Mouse (Mus musculus) CH12.LX (cell line): ENCODE measurements around the gene Hk2.

Experiments used
- CHD2 ChIP-seq: IDR thresholded peaks from 2 replicates; pipeline ENCODE4 v1.6.1; 2011; ENCODE audit warnings: low read length, improper control_type of control experiment
- CTCF ChIP-seq, 2 experiments: IDR thresholded peaks in 1 of 2; conservative IDR thresholded peaks in 1 of 2; 2 replicates each; pipeline ENCODE4 v1.5.1; 2011 to 2012; ENCODE audit warnings: low read depth in 2 of 2, low read length in 2 of 2, improper control_type of control experiment in 1 of 2, inconsistent platforms in 1 of 2, mild to moderate bottlenecking in 1 of 2, moderate library complexity in 1 of 2
- EP300 ChIP-seq: IDR thresholded peaks from 2 replicates; pipeline ENCODE4 v1.6.1; 2011; ENCODE audit warnings: low read length, improper control_type of control experiment
- MAX ChIP-seq: IDR thresholded peaks from 2 replicates; pipeline ENCODE4 v1.6.1; 2011; ENCODE audit warnings: low read length, improper control_type of control experiment
- NELFE ChIP-seq: IDR thresholded peaks from 2 replicates; pipeline ENCODE4 v1.6.1; 2011; ENCODE audit warnings: low read depth, low read length, improper control_type of control experiment
- POLR2A ChIP-seq: IDR thresholded peaks from 2 replicates; pipeline ENCODE4 v1.6.1; 2011; ENCODE audit warnings: low read depth, mild to moderate bottlenecking, improper control_type of control experiment, low read length
- POLR2AphosphoS2 ChIP-seq: IDR thresholded peaks from 2 replicates; pipeline ENCODE4 v1.6.1; 2011; ENCODE audit warnings: low read depth, low read length, improper control_type of control experiment
- SIN3A ChIP-seq: IDR thresholded peaks from 2 replicates; pipeline ENCODE4 v1.6.1; 2012; ENCODE audit warnings: low read length, improper control_type of control experiment, inconsistent platforms
- SMC3 ChIP-seq: IDR thresholded peaks from 2 replicates; pipeline ENCODE4 v1.6.1; 2011; ENCODE audit warnings: low read depth, low read length, improper control_type of control experiment
- UBTF ChIP-seq: IDR thresholded peaks from 2 replicates; pipeline ENCODE4 v1.6.1; 2012; ENCODE audit warnings: low read depth, mild to moderate bottlenecking, inconsistent platforms, low read length, improper control_type of control experiment, moderate library complexity
- USF2 ChIP-seq: conservative IDR thresholded peaks from 2 replicates; pipeline ENCODE4 v1.6.1; 2011; ENCODE audit warnings: low read depth, low read length, improper control_type of control experiment
- ZC3H11A ChIP-seq: IDR thresholded peaks from 2 replicates; pipeline ENCODE4 v1.6.1; 2012; ENCODE audit warnings: low read depth, mild to moderate bottlenecking, inconsistent platforms, low read length, improper control_type of control experiment

GRCm38 (mm10) chr6:82750063-82750462, 24.2 kb downstream of the Hk2 start:
- peak; percentile 22 to 33; a peak in 2 of 4 replicates for TF ChIP-seq CTCF (conservative IDR thresholded peaks at IDR 0.05 in 1 of 2, IDR thresholded peaks at IDR 0.05 in 1 of 2; ENCODE audit: low read depth in 2 of 2, low read length in 2 of 2)
- no peak for TF ChIP-seq UBTF
- TF ChIP-seq EP300: no peak
- TF ChIP-seq ZC3H11A: no peak
- TF ChIP-seq USF2: no peak
- TF ChIP-seq CHD2: no peak
- TF ChIP-seq POLR2A: no peak
- no peak for TF ChIP-seq SMC3
- no peak for TF ChIP-seq MAX
- no peak for TF ChIP-seq SIN3A
- no peak for TF ChIP-seq POLR2AphosphoS2
- TF ChIP-seq NELFE: no peak
